ENCODE assay signal across 25 mouse cellular contexts in genomic region chr17:4176524-4176923, GRCm38 (mm10).
DNase-seq lines count a peak whose midpoint lies in the region; ATAC-seq and TF ChIP-seq lines count a peak whose summit lies in the region.
"Had no signal": no experiment of that assay in that cellular context is flagged by ENCODE, and none has a peak within 500 bp of the region (broad histone marks: within the 10 kb centered on the region; RNA-seq: fewer than 3 reads in every experiment).

No protein-coding gene starts in this region.

- TF ChIP-seq CTCF in lung, adult 2 months (IDR thresholded peaks at IDR 0.05; ENCODE audit: insufficient read depth, low read length) = no peak

- no peak overlapping the region for H3K4me2 ChIP-seq in kidney, embryonic 15.5 days
- H3K4me2 ChIP-seq in lung, embryonic 16.5 days (ENCODE audit: low read depth, low read length) = no peak overlapping the region
- no peak overlapping the region for H3K4me2 ChIP-seq in hindbrain, embryonic 11.5 days (replicated peaks; ENCODE audit: low read depth, low read length)
- H3K4me2 ChIP-seq: forebrain, embryonic 13.5 days; heart, embryonic 12.5 days; heart, embryonic 15.5 days; hindbrain, embryonic 13.5 days had no signal

- H3K4me1 ChIP-seq in kidney, embryonic 15.5 days = peaks cover 43% of the 10 kb centered on the region
- H3K4me1 ChIP-seq in lung, embryonic 16.5 days (replicated peaks; ENCODE audit: control insufficient read depth, insufficient read depth, low read length) = peaks cover 12% of the 10 kb centered on the region
- H3K4me1 ChIP-seq in lung, adult 2 months (ENCODE audit: control insufficient read depth, insufficient read depth, low read length) = no peaks in the 10 kb centered on the region; the same call in 1 of the 2 replicates
- no peaks in the 10 kb centered on the region for H3K4me1 ChIP-seq in hindbrain, embryonic 11.5 days (replicated peaks; ENCODE audit: control insufficient read depth, insufficient read depth, low read length)

- no peaks in the 10 kb centered on the region for H3K9me3 ChIP-seq in kidney, embryonic 15.5 days (replicated peaks)
- H3K9me3 ChIP-seq in lung, embryonic 16.5 days (ENCODE audit: control insufficient read depth, low read length) = no peaks in the 10 kb centered on the region
- H3K9me3 ChIP-seq in hindbrain, embryonic 11.5 days (ENCODE audit: control insufficient read depth, low read length) = no peaks in the 10 kb centered on the region
- H3K9me3 ChIP-seq: forebrain, embryonic 10.5 days; forebrain, embryonic 13.5 days; heart, embryonic 15.5 days; hindbrain, embryonic 13.5 days had no signal

- H3K27me3 ChIP-seq in kidney, embryonic 15.5 days = no peaks in the 10 kb centered on the region
- H3K27me3 ChIP-seq in lung, embryonic 16.5 days (ENCODE audit: control insufficient read depth, insufficient read depth, low read depth, low read length) = no peaks in the 10 kb centered on the region
- no peaks in the 10 kb centered on the region for H3K27me3 ChIP-seq in hindbrain, embryonic 11.5 days (ENCODE audit: control insufficient read depth, insufficient read depth, low read length)
- H3K27me3 ChIP-seq: heart, embryonic 12.5 days; heart, embryonic 15.5 days; hindbrain, embryonic 13.5 days had no signal

- 0 out of 2 replicates have a peak overlapping the region, but pooled peaks have one; percentile 69 for H3K27ac ChIP-seq in kidney, embryonic 15.5 days
- peak overlapping the region; percentile 80; the same call in 1 of the 2 replicates for H3K27ac ChIP-seq in lung, embryonic 16.5 days (ENCODE audit: low read length)
- H3K27ac ChIP-seq in hindbrain, embryonic 11.5 days (ENCODE audit: low read depth, low read length) = no peak overlapping the region
- H3K27ac ChIP-seq: forebrain, embryonic 10.5 days; forebrain, embryonic 13.5 days; gastrocnemius, adult 2 months; heart, embryonic 15.5 days had no signal

- H3K4me3 ChIP-seq in kidney, embryonic 15.5 days (replicated peaks) = no peak overlapping the region
- no peak overlapping the region for H3K4me3 ChIP-seq in lung, embryonic 16.5 days (ENCODE audit: low read length)
- H3K4me3 ChIP-seq in lung, adult 2 months (replicated peaks; ENCODE audit: extremely low read depth, low read depth, low read length) = no peak overlapping the region
- no peak overlapping the region for H3K4me3 ChIP-seq in hindbrain, embryonic 11.5 days (ENCODE audit: low read depth, low read length)
- H3K4me3 ChIP-seq: forebrain, embryonic 10.5 days; forebrain, embryonic 13.5 days; gastrocnemius, adult 2 months; heart, embryonic 12.5 days; heart, embryonic 15.5 days; hindbrain, embryonic 13.5 days had no signal

- ATAC-seq in kidney, embryonic 15.5 days (replicated peaks; ENCODE audit: low FRiP score) = no peak
- no peak for ATAC-seq in lung, embryonic 16.5 days (ENCODE audit: low read depth)
- peak; percentile 86 for ATAC-seq in megakaryocyte progenitor cell, adult 5-6 weeks (replicated peaks; ENCODE audit: poor library complexity)
- no peak for ATAC-seq in hindbrain, embryonic 11.5 days (ENCODE audit: low FRiP score)
- ATAC-seq: CD4-positive, CD25-positive, alpha-beta regulatory T cell, adult 4 months; hindbrain, embryonic 16.5 days had no signal

- H3K9ac ChIP-seq in kidney, embryonic 15.5 days = no peak overlapping the region
- H3K9ac ChIP-seq in lung, embryonic 16.5 days (ENCODE audit: low read length) = no peak overlapping the region
- no peak overlapping the region for H3K9ac ChIP-seq in hindbrain, embryonic 11.5 days (ENCODE audit: low read depth, low read length)
- H3K9ac ChIP-seq: forebrain, embryonic 13.5 days; heart, embryonic 12.5 days; heart, embryonic 15.5 days; hindbrain, embryonic 13.5 days had no signal

- TF ChIP-seq POLR2A in lung, adult 2 months (IDR thresholded peaks at IDR 0.05; ENCODE audit: borderline replicate concordance, extremely low read depth, low read depth, low read length) = no peak

- DNase-seq in kidney, postnatal 25 days = no peak
- DNase-seq in lung, adult 2 months = no peak
- no peak for DNase-seq in hindbrain, embryonic 11.5 days (ENCODE audit: low spot score)
- DNase-seq in heart, postnatal 4 days = no peak
- DNase-seq: adrenal gland, adult 2 months; adrenal gland, postnatal 14 days; cerebellum, adult 11 months; cerebellum, adult 2 months; cerebellum, adult 9-11 months; cerebellum, postnatal 25 days; embryo, embryonic 11 days; gastrocnemius, adult 2 months; gastrocnemius, postnatal 14 days; heart, adult 18-20 months; heart, postnatal 10 days had no signal

- no peaks in the 10 kb centered on the region for H3K36me3 ChIP-seq in kidney, embryonic 15.5 days
- no peaks in the 10 kb centered on the region for H3K36me3 ChIP-seq in lung, embryonic 16.5 days (ENCODE audit: control insufficient read depth, insufficient read depth, low read length)
- no peaks in the 10 kb centered on the region for H3K36me3 ChIP-seq in hindbrain, embryonic 11.5 days (ENCODE audit: control insufficient read depth, insufficient read depth, low read length)
- H3K36me3 ChIP-seq: forebrain, embryonic 10.5 days; heart, embryonic 12.5 days; heart, embryonic 15.5 days; hindbrain, embryonic 13.5 days had no signal

- WGBS in kidney, embryonic 15.5 days = 86% methylated on average over 3 of the region's 3 CpGs
- 69% methylated on average over 3 of the region's 3 CpGs for WGBS in lung, embryonic 16.5 days
- 83% methylated on average over 3 of the region's 3 CpGs for WGBS in lung, adult 2 months
- WGBS in hindbrain, embryonic 11.5 days = 89% methylated on average over 2 of the region's 3 CpGs
